Mouse (Mus musculus) intestine, postnatal 0 days (tissue): ENCODE results near the gene Rhox11. TPM values are rescaled to one million over a fixed set of nuclear protein-coding genes. Genes with fewer than 3 reads are reported as not detected.
"Not testable (repeated sequence)": the region's sequence is repeated elsewhere in the genome, so short reads cannot be mapped to it uniquely, and the experiment has no call there.

ENCODE experiments used
- ATAC-seq: fragments of 200-750 bp; cut with Nextera tagmentation; 2 replicates; pipeline ENCODE4 v1.8.0; 2017; ENCODE audit warnings: mild to moderate bottlenecking, moderate TSS enrichment, moderate library complexity
- H3K27ac ChIP-seq: fragments of 300-500 bp; sonication (generic); 2 replicates; pipeline ENCODE4 v1.5.1; 2014; ENCODE audit warnings: mild to moderate bottlenecking, low read depth, low read length, moderate library complexity
- H3K27me3 ChIP-seq: fragments of 300-500 bp; sonication (generic); replicated peaks from 2 replicates; pipeline ENCODE4 v1.6.1; 2014; ENCODE audit warnings: low read length, mixed read lengths; ENCODE audit not compliant: control insufficient read depth, insufficient read depth
- H3K36me3 ChIP-seq: fragments of 300-500 bp; sonication (generic); 2 replicates; pipeline ENCODE4 v1.6.1; 2014; ENCODE audit warnings: mild to moderate bottlenecking, moderate library complexity; ENCODE audit not compliant: control insufficient read depth, insufficient read depth
- H3K4me1 ChIP-seq: fragments of 300-500 bp; sonication (generic); replicated peaks from 2 replicates; pipeline ENCODE4 v1.6.1; 2014; ENCODE audit warnings: antibody characterized with exemption, low read length, mixed read lengths; ENCODE audit not compliant: control insufficient read depth, insufficient read depth
- H3K4me2 ChIP-seq: fragments of 300-500 bp; sonication (generic); replicated peaks from 2 replicates; pipeline ENCODE4 v1.6.1; 2014; ENCODE audit warnings: low read depth, mild to moderate bottlenecking, moderate library complexity
- H3K4me3 ChIP-seq: fragments of 300-500 bp; sonication (generic); 2 replicates; pipeline ENCODE4 v1.5.1; 2014; ENCODE audit warnings: low read depth, low read length
- H3K9ac ChIP-seq: fragments of 300-500 bp; sonication (generic); 2 replicates; pipeline ENCODE4 v1.6.1; 2014; ENCODE audit warnings: mild to moderate bottlenecking, low read depth, low read length
- H3K9me3 ChIP-seq: fragments of 300-500 bp; sonication (generic); 2 replicates; pipeline ENCODE4 v1.6.1; 2016; ENCODE audit warnings: mixed run types; ENCODE audit not compliant: control insufficient read depth
- CTCF ChIP-seq: sonication (generic); IDR thresholded peaks from 2 replicates; pipeline ENCODE4 v1.5.1; 2016; ENCODE audit warnings: low read depth, mild to moderate bottlenecking, control low read depth, antibody characterized with exemption, moderate library complexity
- WGBS: fragments of 180-500 bp; shearing (Covaris S2); extraction: QIAGEN DNeasy Blood & Tissue Kit; methylation state at CpG from one replicate; pipeline ENCODE4 v1.1.7; 2014; 5-methylcytosine and 5-hydroxymethylcytosine counted together
- polyA plus RNA-seq: library from polyadenylated mRNA; unstranded; fragments of >200 nt; fragmentation: Nextera tagmentation; extraction: Ambion mirVana; gene quantifications from 2 replicates; pipeline ENCODE4 v1.2.1, GENCODE M21; 2015

Gene Rhox11
- not detected in 2 replicates for polyA plus RNA-seq

DNA sequence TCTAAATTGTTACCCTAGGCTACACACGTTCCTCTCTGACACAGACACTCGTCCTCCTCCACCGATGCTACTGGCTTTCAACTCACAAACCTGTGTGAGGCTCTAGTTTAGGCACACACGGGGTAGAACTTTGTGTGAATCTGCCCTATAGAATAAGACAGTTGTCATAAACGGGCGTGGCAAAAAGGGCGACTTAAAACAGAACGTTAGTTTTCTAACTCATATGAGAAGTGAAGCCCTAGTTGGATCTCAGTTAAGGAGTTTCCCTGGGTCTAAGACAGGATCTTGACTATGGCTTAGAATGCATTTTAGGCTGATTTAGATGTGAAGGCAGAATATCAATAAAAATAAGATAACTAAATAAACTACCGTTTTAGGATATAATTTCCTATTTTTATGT is at the start of gene Rhox11:
Gene Rhox11 (minus strand): TSS at position 101 of the 400 bp plus-strand sequence.
- Histone ChIP-seq H3K4me2 (no peak within 1 kb of the TSS), H3K9ac (no peak within 1 kb of the TSS), H3K4me1 (no peaks in the 10 kb centered on the region), H3K4me3 (no peak within 1 kb of the TSS), H3K27ac (no peak within 1 kb of the TSS), H3K36me3 (no peaks in the 10 kb centered on the region), H3K27me3 (no peaks in the 10 kb centered on the region), H3K9me3 (no peaks in the 10 kb centered on the region)
- WGBS, result 79% methylated on average over 9 of the region's 9 CpGs
- TF ChIP-seq CTCF, result no peak
- no peak for ATAC-seq

DNA sequence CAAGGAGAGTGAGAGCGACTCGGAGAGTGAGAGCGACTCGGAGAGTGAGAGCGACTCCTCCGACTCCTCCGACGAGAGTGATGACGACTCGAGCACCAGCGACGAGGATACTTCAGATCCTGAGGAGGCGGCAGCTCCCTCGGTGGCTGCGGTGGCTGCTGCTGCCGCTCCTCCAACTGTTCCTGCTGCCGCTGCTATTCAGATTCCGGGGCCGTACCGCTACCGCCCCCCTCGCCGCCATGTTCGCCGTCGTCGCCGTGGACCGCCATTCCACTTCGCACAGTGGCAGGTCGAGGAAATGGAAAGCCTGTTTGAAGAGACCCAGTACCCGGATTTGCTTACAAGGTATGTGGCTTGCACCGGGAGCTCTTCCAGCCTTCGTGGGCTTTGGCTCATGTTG is 36.5 kb upstream of the Rhox11 start:
- no peaks in the 10 kb centered on the region for H3K27me3 ChIP-seq
- no peak overlapping the region for H3K4me3 ChIP-seq
- H3K36me3 ChIP-seq, result no peaks in the 10 kb centered on the region
- H3K9ac ChIP-seq, result no peak overlapping the region
- no peak for ATAC-seq
- no peaks in the 10 kb centered on the region for H3K4me1 ChIP-seq
- 84% methylated on average over 34 of the region's 34 CpGs for WGBS
- no peak overlapping the region for H3K27ac ChIP-seq
- H3K9me3 ChIP-seq, result no peaks in the 10 kb centered on the region
- no peak overlapping the region for H3K4me2 ChIP-seq
- TF ChIP-seq CTCF, result no peak

DNA sequence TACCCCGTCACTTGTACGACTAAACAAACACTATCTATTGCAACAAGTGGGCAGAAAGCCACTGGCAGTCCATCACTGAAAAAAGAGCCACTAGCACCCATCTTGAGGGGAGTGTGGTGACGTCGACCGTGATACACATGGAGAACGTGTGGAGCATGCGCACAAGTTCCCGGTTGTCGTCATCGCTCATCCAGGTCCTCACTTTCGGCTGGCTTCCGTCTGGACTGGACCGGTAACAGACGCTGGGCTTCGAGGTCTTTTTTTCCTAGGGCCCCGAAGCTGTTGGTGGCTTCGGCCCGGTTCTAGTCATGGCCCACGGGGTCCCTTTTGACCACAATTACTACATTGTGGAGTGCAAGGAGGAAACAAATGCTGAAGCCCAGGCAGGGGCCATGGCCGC is 36.0 kb upstream of the Rhox11 start, which contains the start of gene Rhox13:
Gene Rhox13 (plus strand): TSS at position 238 of the 400 bp plus-strand sequence.
- Histone ChIP-seq H3K27me3 (no peaks in the 10 kb centered on the region), H3K9me3 (no peaks in the 10 kb centered on the region), H3K9ac (no peak within 1 kb of the TSS), H3K36me3 (no peaks in the 10 kb centered on the region), H3K27ac (no peak within 1 kb of the TSS), H3K4me1 (no peaks in the 10 kb centered on the region), H3K4me2 (no peak within 1 kb of the TSS), H3K4me3 (no peak within 1 kb of the TSS)
- 95% methylated on average over 20 of the region's 20 CpGs for WGBS
- ATAC-seq, result no peak
- TF ChIP-seq CTCF, result no peak

DNA sequence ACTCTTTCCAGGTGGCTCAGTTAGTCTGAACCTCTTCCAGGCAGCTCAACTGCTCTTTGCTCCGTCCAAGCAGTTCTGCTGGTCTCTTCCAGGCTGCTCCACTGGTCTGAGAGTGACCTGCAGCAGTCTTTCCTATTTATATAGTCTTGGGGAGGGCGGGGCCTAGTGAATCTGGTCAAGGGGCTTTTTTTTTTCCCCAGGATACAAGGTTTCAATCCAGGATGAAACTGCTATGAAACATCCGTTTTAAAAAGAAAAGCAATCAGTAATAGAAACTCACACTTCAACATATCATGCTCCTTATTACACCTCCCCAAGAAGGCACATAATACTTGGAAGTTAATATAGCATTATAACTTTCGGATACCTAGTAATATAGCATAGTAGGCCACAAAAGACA is 25.9 kb upstream of the Rhox11 start, which contains the start of gene Rhox12:
Gene Rhox12 (minus strand): TSS at position 101 of the 400 bp plus-strand sequence.
- ATAC-seq, result no peak
- no peak within 1 kb of the TSS for H3K9ac ChIP-seq
- no peak within 1 kb of the TSS for H3K4me3 ChIP-seq
- no peaks in the 10 kb centered on the region for H3K36me3 ChIP-seq
- no peak within 1 kb of the TSS for H3K27ac ChIP-seq
- no peaks in the 10 kb centered on the region for H3K27me3 ChIP-seq
- TF ChIP-seq CTCF, result no peak
- WGBS, result 56% methylated on average over 4 of the region's 4 CpGs
- H3K4me1 ChIP-seq, result no peaks in the 10 kb centered on the region
- no peaks in the 10 kb centered on the region for H3K9me3 ChIP-seq
- no peak within 1 kb of the TSS for H3K4me2 ChIP-seq

DNA sequence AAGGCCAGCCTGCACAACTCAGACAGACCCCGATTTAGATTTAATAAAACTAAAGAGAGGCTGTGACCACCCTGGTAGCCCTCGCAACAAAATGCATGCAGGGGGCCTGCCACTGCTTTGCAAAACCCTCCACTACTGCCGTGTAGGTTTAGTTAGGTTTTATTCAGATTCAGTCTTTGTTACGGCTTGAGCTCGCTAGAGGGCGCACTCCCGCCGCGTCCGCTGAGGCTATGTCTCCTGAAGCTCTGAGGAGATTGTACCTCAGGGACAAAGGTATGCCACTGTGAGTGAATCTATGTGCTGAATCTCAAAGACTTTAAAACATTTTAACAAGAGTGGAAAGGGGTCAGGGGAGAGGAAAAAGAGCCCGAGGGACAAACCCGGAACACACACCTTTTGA is 715 bp downstream of the Rhox11 start:
- H3K4me3 ChIP-seq, result no peak overlapping the region
- WGBS, result 21% methylated on average over 12 of the region's 12 CpGs
- H3K4me1 ChIP-seq, result no peaks in the 10 kb centered on the region
- no peaks in the 10 kb centered on the region for H3K9me3 ChIP-seq
- H3K27me3 ChIP-seq, result no peaks in the 10 kb centered on the region
- no peaks in the 10 kb centered on the region for H3K36me3 ChIP-seq
- no peak overlapping the region for H3K27ac ChIP-seq
- H3K4me2 ChIP-seq, result no peak overlapping the region
- no peak overlapping the region for H3K9ac ChIP-seq
- ATAC-seq, result no peak
- TF ChIP-seq CTCF, result peak; percentile 77

DNA sequence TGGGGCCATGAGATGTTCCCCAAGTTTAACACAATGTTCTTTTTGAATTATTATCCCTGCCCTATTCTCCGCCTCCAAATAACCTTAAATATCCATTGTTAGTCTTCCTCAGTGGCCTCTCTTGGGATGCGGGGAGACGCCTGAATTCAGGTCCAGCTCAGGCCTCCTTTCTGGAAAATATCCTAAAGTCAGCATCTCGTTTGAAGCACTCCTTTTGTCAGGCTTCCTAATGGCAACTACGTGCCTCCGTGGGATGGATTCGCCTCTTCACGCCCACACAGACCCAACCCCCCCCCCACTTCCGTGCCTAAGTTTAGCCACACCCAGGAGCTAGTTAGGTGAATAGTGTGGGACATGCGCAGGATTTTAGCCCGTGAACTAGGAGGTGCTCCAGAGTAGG is 18.8 kb downstream of the Rhox11 start, which contains the start of gene Rhox10:
Gene Rhox10 (plus strand): TSS at position 301 of the 400 bp plus-strand sequence.
- ATAC-seq, result no peak
- H3K36me3 ChIP-seq, result no peaks in the 10 kb centered on the region
- H3K4me1 ChIP-seq, result no peaks in the 10 kb centered on the region
- H3K27me3 ChIP-seq, result no peaks in the 10 kb centered on the region
- no peaks in the 10 kb centered on the region for H3K9me3 ChIP-seq
- no peak within 1 kb of the TSS for H3K9ac ChIP-seq
- H3K4me3 ChIP-seq, result no peak within 1 kb of the TSS
- TF ChIP-seq CTCF, result no peak
- WGBS, result 87% methylated on average over 11 of the region's 11 CpGs
- H3K4me2 ChIP-seq, result no peak within 1 kb of the TSS
- H3K27ac ChIP-seq, result no peak within 1 kb of the TSS

DNA sequence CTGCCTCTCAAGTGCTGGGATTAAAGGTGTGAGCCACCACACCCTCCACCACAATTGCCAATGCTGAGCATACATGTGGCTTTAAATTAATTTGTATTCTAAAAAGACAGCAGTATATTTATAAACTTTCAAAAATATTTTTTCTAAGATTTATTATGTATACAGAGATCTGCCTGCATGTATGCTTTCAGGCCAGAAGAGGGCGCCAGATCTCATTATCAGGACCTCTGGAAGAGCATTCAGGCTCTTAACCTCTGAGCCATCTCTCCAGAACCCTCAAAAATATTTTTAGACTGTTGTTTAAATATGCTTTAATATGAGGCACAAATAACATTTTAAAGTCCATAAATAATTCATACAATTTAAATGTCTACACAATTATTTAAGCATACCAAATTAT is 23.4 kb downstream of the Rhox11 start:
- Histone ChIP-seq H3K9me3 (no peaks in the 10 kb centered on the region), H3K27ac (no peak overlapping the region), H3K9ac (no peak overlapping the region), H3K4me1 (no peaks in the 10 kb centered on the region), H3K36me3 (no peaks in the 10 kb centered on the region), H3K27me3 (no peaks in the 10 kb centered on the region), H3K4me2 (no peak overlapping the region), H3K4me3 (no peak overlapping the region)
- TF ChIP-seq CTCF, result peak; percentile 62
- WGBS, result 0% methylated on average over 1 of the region's 1 CpGs
- no peak for ATAC-seq

DNA sequence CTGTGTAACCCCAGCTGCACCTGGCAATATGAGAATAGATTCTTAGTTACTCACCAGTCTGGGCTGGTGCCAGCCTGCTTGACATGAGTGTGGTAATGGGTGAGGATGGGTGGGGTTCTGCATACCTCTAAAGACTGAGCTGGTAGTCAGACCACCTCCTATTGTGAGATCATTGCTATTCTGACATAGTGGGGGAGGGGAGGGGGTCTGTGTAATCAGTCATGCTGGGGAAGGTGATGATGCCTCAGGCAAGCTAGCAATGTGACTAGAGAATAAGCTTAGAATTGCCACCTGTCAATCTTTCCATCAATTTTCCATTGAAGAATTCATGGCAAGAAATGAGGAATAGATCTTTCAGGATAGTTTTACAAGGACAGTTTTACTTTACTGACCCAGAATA is 41.9 kb downstream of the Rhox11 start, which contains the start of gene Btg1-ps2:
Gene Btg1-ps2 (minus strand): TSS at position 101 of the 400 bp plus-strand sequence.
- not testable (repeated sequence) for H3K27ac ChIP-seq, H3K4me1 ChIP-seq, ATAC-seq, H3K9me3 ChIP-seq, H3K36me3 ChIP-seq, H3K4me2 ChIP-seq, H3K4me3 ChIP-seq, H3K9ac ChIP-seq, H3K27me3 ChIP-seq
